Mouse (Mus musculus): ENCODE measurements around the gene Ttyh1. TPM values are rescaled to one million over a fixed set of nuclear protein-coding genes. Genes with fewer than 3 reads are reported as not detected.

Ttyh1 gene
- total and polyA plus RNA-seq, 3 experiments = 0.15 to 0.26 TPM; not detected in 1

DNA sequence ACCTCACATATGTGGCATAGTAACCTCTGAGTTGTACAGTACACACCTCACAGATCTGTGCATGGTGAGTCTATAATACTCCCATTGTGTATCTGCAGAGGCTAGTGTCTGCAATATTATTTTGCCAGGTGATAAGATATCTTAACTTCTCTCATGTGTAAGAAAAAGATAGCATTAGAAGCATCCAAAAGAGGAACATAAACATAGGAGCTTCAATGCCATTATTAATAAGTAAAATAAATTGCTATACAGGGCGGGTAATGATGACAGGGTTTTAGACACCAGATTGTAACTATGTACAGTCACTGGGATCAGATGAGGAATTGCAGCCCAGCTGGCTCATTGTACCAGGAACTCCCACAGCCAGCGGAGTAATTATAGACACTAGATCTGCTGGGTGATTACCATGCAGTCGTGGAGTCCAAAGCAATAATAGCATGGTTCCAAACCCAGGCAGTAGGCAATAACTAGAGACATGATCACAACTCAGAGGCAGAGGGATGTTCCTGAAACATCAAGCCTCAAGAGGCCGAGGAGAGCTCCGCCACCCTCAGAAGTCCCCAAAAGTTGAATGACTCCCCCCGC is 31.2 kb upstream of the Ttyh1 start (continued):
- TF ChIP-seq MAZ (IDR thresholded peaks at IDR 0.05; ENCODE audit: low read depth, low read length) (no peak), BHLHE40 (IDR thresholded peaks at IDR 0.05; ENCODE audit: borderline replicate concordance, low read depth, low read length) (no peak), MAX (IDR thresholded peaks at IDR 0.05; ENCODE audit: low read length) (no peak), ZC3H11A (IDR thresholded peaks at IDR 0.05; ENCODE audit: low read depth, low read length) (no peak), GATA1 (IDR thresholded peaks at IDR 0.05; ENCODE audit: low read depth, low read length) (peak; percentile 93), CHD2 (IDR thresholded peaks at IDR 0.05; ENCODE audit: low read length) (no peak), MYB (IDR thresholded peaks at IDR 0.05; ENCODE audit: low read depth, low read length) (no peak), HCFC1 (IDR thresholded peaks at IDR 0.05; ENCODE audit: low read depth, low read length) (no peak), SIN3A (IDR thresholded peaks at IDR 0.05; ENCODE audit: low read length) (peak; percentile 23; the same call in 1 of the 2 replicates)

DNA sequence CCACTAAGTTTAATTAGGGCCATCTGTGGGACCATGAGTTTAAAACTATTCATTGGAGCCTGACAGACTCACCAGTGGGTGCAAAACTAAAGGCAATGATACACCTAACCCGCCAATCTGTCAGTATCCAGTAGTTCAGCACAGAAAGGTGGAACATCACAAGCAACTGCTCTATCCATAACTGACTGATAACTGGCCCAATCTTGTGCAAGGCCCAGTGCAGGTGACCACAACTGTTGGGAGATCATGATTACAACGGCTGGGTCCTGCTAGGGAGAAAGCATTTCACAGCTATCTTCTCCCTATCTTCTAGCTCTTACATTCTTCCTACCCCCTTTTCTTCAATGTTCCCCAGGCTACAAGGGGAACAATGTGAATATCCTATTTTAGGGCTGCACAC is 30.5 kb upstream of the Ttyh1 start:
- peak; percentile 55 for TF ChIP-seq ETS1 (IDR thresholded peaks at IDR 0.05; ENCODE audit: low read depth, low read length)
- TF ChIP-seq SIN3A (IDR thresholded peaks at IDR 0.05; ENCODE audit: low read length) = peak; percentile 44; the same call in 1 of the 2 replicates
- no peak for TF ChIP-seq UBTF (IDR thresholded peaks at IDR 0.05; ENCODE audit: borderline replicate concordance, insufficient read depth, low read depth, low read length)
- no peak for TF ChIP-seq MAFK (IDR thresholded peaks at IDR 0.05; ENCODE audit: borderline replicate concordance, low read depth, low read length)
- no peak for TF ChIP-seq USF2 (IDR thresholded peaks at IDR 0.05; ENCODE audit: borderline replicate concordance in 1 of 2, insufficient read depth in 1 of 2, low read depth in 1 of 2, low read length in 2 of 2)
- no peak for TF ChIP-seq RAD21 (IDR thresholded peaks at IDR 0.05; ENCODE audit: low read depth, low read length)
- no peak for TF ChIP-seq MYC (IDR thresholded peaks at IDR 0.05; ENCODE audit: low read depth, low read length)
- TF ChIP-seq TAL1 (IDR thresholded peaks at IDR 0.05; ENCODE audit: low read length) = peak; percentile 32; the same call in 1 of the 2 replicates
- TF ChIP-seq MYB (IDR thresholded peaks at IDR 0.05; ENCODE audit: low read depth, low read length) = peak; percentile 81
- TF ChIP-seq POLR2A (IDR thresholded peaks at IDR 0.05; ENCODE audit: control insufficient read depth in 1 of 2, insufficient read depth in 1 of 2, low read depth in 1 of 2, low read length in 2 of 2, poor library complexity in 1 of 2) = peak in 1 of 2 experiments; percentile 25; a peak in 1 of 4 replicates
- TF ChIP-seq EP300 (IDR thresholded peaks at IDR 0.05; ENCODE audit: low read depth in 1 of 2, low read length in 2 of 2) = peak; percentile 65 to 92
- TF ChIP-seq RCOR1 (IDR thresholded peaks at IDR 0.05; ENCODE audit: low read depth, low read length) = peak; percentile 36; the same call in 1 of the 2 replicates
- TF ChIP-seq TBP (IDR thresholded peaks at IDR 0.05; ENCODE audit: low read depth, low read length) = no peak
- no peak for TF ChIP-seq POLR2AphosphoS2 (IDR thresholded peaks at IDR 0.05; ENCODE audit: low read length)
- peak; percentile 75 for TF ChIP-seq GATA1 (IDR thresholded peaks at IDR 0.05; ENCODE audit: low read depth, low read length)
- no peak for TF ChIP-seq NELFE (IDR thresholded peaks at IDR 0.05; ENCODE audit: low read depth, low read length)
- peak; percentile 82 for TF ChIP-seq TCF12 (IDR thresholded peaks at IDR 0.05; ENCODE audit: low read depth, low read length)
- no peak for TF ChIP-seq NRF1 (IDR thresholded peaks at IDR 0.05; ENCODE audit: insufficient read depth, low read depth, low read length, poor library complexity, severe bottlenecking)
- H3K36me3 ChIP-seq (ENCODE audit: control insufficient read depth in 1 of 2, insufficient read depth in 2 of 2, low read length in 2 of 2) = peaks cover 0 to 37% of the 10 kb centered on the region in 2 experiments; a peak in 2 of 4 replicates
- DNase-seq (ENCODE audit: low read depth, low spot score) = peak; percentile 59
- peak overlapping the region; percentile 88 for H3K27ac ChIP-seq (ENCODE audit: control insufficient read depth, low read depth, low read length)
- no peaks in the 10 kb centered on the region for H3K9me3 ChIP-seq (replicated peaks; ENCODE audit: insufficient read depth, low read length)
- no peak overlapping the region for H3K4me3 ChIP-seq (ENCODE audit: control insufficient read depth in 1 of 2, insufficient read depth in 1 of 2, low read depth in 2 of 2, low read length in 2 of 2)
- H3K4me1 ChIP-seq (ENCODE audit: control insufficient read depth in 1 of 2, insufficient read depth in 2 of 2, low read length in 2 of 2) = peaks cover 8 to 36% of the 10 kb centered on the region in 2 experiments
- H3K27me3 ChIP-seq (ENCODE audit: control insufficient read depth in 1 of 2, insufficient read depth in 2 of 2, low read length in 2 of 2) = no peaks in the 10 kb centered on the region
- H3K9ac ChIP-seq (ENCODE audit: control insufficient read depth, low read depth, low read length, poor library complexity, severe bottlenecking) = peak overlapping the region; percentile 28; the same call in 1 of the 2 replicates
- H3K79me2 ChIP-seq (ENCODE audit: control insufficient read depth, insufficient read depth, low read length, poor library complexity) = no peaks in the 10 kb centered on the region

Measured in MEL (cell line).